In the genomic region with DNA sequence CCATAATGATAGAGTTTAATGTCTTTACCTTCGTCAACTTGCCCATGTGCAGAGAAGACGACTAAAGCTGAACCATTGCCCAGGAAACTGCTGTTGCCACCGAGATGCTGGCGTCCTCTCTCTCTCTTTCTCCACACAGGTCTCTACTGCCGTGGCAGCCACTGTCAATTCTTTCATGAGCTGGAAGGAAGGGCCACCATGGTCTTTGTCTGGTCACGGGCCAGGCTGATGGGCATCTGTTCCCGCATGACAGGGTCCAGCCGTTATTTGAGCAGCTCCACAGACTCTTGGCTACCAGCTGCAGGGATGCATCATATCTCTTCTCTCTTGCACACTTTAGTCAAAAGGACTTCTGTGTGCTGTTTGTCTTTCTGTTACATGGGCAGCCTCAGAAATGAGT, we compare ENCODE assay signal across 21 mouse cellular contexts.
"Had no signal": no experiment of that assay in that cellular context is flagged by ENCODE, and none has a peak within 500 bp of the region (broad histone marks: within the 10 kb centered on the region; RNA-seq: fewer than 3 reads in every experiment).

No protein-coding gene starts in this region.

- DNase-seq: heart, postnatal 10 days; heart, postnatal 14 days; heart, postnatal 36 days; heart, postnatal 4 days; kidney, adult 11 months; kidney, adult 18-20 months; kidney, adult 8-10 months; kidney, adult 9 months; kidney, postnatal 10 days; kidney, postnatal 14 days; kidney, postnatal 25 days; kidney, postnatal 36 days; kidney, postnatal 4 days; layer of hippocampus, adult 9-11 months; layer of hippocampus, postnatal 36 days had no signal

- ATAC-seq: hindbrain, embryonic 16.5 days; hindbrain, postnatal 0 days; inflammation-experienced regulatory T-cells, adult 6 months; intestine, embryonic 15.5 days; intestine, embryonic 16.5 days; intestine, postnatal 0 days had no signal
